Mouse (Mus musculus): ENCODE data around the gene Ccdc13. TPM values are rescaled to one million over a fixed set of nuclear protein-coding genes. Genes with fewer than 3 reads are reported as not detected.

Gene Ccdc13
- polyA plus RNA-seq, 1 experiment from 2014 or later = 3.6 TPM

DNA sequence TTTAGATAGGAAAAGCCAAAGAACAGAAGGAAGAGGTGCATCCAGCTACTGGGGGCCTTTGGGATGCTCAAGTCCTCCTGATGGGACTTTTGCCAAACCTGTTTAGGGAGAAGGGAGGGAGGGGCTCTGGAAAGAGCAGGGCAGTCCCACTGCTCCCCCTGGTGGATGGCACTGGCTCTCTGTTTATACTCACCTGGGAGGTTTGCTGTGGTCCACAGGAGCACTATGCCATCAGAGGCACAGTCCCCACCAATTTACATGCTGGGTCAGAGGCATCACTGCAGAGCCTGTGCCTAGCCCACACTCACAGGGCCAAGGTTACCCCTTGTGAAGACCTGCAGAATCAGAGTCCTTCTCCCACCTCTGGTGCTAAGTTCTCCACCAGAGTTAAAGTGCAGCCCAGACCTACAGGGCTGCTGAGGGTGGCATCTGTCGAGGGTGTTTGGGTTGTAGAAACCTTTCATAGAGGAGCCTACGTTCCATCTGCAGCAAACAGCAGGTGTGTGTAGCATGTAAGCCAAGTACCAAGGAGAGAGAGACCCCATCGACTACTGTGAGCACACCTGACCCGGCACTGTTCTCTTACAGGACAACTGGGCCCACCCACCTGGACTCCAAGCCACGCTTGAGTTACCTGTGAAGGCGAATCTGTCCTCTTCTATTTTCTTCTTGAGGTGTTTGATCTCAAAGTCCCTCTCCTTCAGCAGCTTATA lies 8.9 kb downstream of the Ccdc13 start:
- no peak overlapping the region for H3K4me2 ChIP-seq (ENCODE audit: low read length)
- H3K27ac ChIP-seq (ENCODE audit: low read depth, low read length) = no peak overlapping the region
- 87% methylated on average over 6 of the region's 6 CpGs for WGBS
- H3K36me3 ChIP-seq (ENCODE audit: control insufficient read depth, insufficient read depth, low read length) = no peaks in the 10 kb centered on the region
- no peak overlapping the region for H3K9ac ChIP-seq (ENCODE audit: low read depth, low read length)
- no peaks in the 10 kb centered on the region for H3K4me1 ChIP-seq (ENCODE audit: control insufficient read depth, insufficient read depth, low read depth, low read length)
- peak; percentile 34; the same call in 1 of the 2 replicates for ATAC-seq
- H3K27me3 ChIP-seq (replicated peaks; ENCODE audit: control insufficient read depth, insufficient read depth, low read length) = no peaks in the 10 kb centered on the region
- no peaks in the 10 kb centered on the region for H3K9me3 ChIP-seq (ENCODE audit: control insufficient read depth, low read length)
- H3K4me3 ChIP-seq (ENCODE audit: low read length) = no peak overlapping the region

DNA sequence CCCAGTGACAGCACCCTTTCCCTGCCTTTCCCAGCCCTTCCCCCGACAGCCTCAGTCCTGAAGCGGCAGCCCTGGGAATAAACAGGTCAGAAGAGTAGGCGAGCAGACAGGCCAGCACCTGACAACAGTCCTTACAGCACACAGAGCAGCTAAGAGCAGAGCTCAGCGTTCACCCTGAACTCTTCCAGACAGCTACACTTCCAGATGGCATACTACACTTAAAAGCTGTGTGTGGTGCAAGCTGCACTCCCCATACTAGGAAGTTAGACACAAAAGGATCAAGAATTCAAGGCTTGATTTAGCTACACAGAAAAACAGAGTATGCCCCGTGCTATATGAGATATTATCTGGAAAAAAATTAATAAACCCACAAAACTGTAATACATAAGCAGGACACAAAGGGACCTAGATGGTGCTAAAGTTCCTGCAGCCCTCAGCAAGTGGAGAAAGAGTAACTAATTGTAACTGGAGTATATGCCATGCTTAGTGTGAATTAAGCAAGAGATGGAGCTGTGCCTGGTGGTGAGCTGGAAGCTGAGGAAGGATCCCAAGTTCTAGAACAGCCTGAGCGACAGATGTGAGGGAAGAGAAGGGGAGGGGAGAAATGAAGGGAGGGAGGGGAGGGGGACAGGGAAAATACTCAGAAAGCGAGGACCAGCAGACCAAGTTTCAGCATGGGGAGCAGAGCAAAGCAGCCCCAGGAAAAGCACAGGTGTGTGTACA lies 9.8 kb downstream of the Ccdc13 start:
- ATAC-seq = no peak
- 72% methylated on average over 7 of the region's 7 CpGs for WGBS
- H3K9ac ChIP-seq (ENCODE audit: low read depth, low read length) = no peak overlapping the region
- no peak overlapping the region for H3K4me2 ChIP-seq (ENCODE audit: low read length)
- H3K4me1 ChIP-seq (ENCODE audit: control insufficient read depth, insufficient read depth, low read depth, low read length) = no peaks in the 10 kb centered on the region
- no peaks in the 10 kb centered on the region for H3K27me3 ChIP-seq (replicated peaks; ENCODE audit: control insufficient read depth, insufficient read depth, low read length)
- H3K36me3 ChIP-seq (ENCODE audit: control insufficient read depth, insufficient read depth, low read length) = no peaks in the 10 kb centered on the region
- H3K4me3 ChIP-seq (ENCODE audit: low read length) = no peak overlapping the region
- no peaks in the 10 kb centered on the region for H3K9me3 ChIP-seq (ENCODE audit: control insufficient read depth, low read length)
- H3K27ac ChIP-seq (ENCODE audit: low read depth, low read length) = no peak overlapping the region

DNA sequence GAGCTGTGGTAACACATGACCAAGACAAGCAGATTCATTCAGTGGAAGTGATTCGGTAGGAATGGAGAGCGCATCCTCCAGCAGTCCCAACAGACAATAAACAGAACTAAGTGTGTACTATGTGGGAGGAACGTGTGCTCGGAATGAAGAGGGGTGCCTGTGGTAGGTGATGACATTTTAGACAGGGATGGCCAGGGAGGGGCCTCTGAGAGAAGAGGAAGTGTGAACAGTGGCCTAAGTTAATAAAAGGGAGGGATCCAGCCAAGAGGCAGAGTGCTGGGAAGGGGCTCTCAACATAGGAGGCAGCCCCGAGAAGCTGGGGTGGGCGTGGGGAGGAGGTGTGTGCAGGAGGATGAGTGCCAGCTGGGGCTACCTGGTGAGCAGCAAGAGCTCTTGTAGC lies 10.9 kb downstream of the Ccdc13 start:
- H3K27ac ChIP-seq (ENCODE audit: low read depth, low read length) = no peak overlapping the region
- no peak for ATAC-seq
- H3K9me3 ChIP-seq (ENCODE audit: control insufficient read depth, low read length) = no peaks in the 10 kb centered on the region
- H3K27me3 ChIP-seq (replicated peaks; ENCODE audit: control insufficient read depth, insufficient read depth, low read length) = no peaks in the 10 kb centered on the region
- WGBS = 80% methylated on average over 6 of the region's 6 CpGs
- H3K4me3 ChIP-seq (ENCODE audit: low read length) = no peak overlapping the region
- H3K4me2 ChIP-seq (ENCODE audit: low read length) = no peak overlapping the region
- no peaks in the 10 kb centered on the region for H3K36me3 ChIP-seq (ENCODE audit: control insufficient read depth, insufficient read depth, low read length)
- no peak overlapping the region for H3K9ac ChIP-seq (ENCODE audit: low read depth, low read length)
- H3K4me1 ChIP-seq (ENCODE audit: control insufficient read depth, insufficient read depth, low read depth, low read length) = no peaks in the 10 kb centered on the region

DNA sequence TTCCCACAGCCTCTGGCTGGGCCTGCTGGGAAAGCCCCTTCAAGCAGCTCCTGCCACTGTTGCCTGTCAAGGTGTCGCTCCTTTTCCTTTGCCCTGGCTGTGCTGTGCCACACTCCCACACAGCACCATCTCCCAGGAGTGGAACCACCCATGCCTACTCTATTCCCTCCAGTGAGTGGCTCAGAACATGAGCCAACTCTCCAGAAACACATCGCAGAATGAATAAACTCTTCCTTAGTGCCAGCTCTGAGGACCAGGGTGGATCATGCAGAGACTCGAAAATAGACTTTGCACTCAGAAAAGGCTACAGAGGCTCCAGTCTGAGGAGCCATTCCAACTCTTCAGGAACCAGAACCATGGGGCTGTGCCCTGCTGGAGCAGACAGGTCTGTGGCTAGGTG lies 12.9 kb downstream of the Ccdc13 start:
- no peaks in the 10 kb centered on the region for H3K36me3 ChIP-seq (ENCODE audit: control insufficient read depth, insufficient read depth, low read length)
- H3K4me1 ChIP-seq (ENCODE audit: control insufficient read depth, insufficient read depth, low read depth, low read length) = peaks cover 11% of the 10 kb centered on the region
- H3K27ac ChIP-seq (ENCODE audit: low read depth, low read length) = no peak overlapping the region
- H3K9ac ChIP-seq (ENCODE audit: low read depth, low read length) = no peak overlapping the region
- WGBS = 88% methylated on average over 3 of the region's 3 CpGs
- H3K27me3 ChIP-seq (replicated peaks; ENCODE audit: control insufficient read depth, insufficient read depth, low read length) = no peaks in the 10 kb centered on the region
- H3K9me3 ChIP-seq (ENCODE audit: control insufficient read depth, low read length) = no peaks in the 10 kb centered on the region
- ATAC-seq = no peak
- no peak overlapping the region for H3K4me2 ChIP-seq (ENCODE audit: low read length)
- H3K4me3 ChIP-seq (ENCODE audit: low read length) = no peak overlapping the region

DNA sequence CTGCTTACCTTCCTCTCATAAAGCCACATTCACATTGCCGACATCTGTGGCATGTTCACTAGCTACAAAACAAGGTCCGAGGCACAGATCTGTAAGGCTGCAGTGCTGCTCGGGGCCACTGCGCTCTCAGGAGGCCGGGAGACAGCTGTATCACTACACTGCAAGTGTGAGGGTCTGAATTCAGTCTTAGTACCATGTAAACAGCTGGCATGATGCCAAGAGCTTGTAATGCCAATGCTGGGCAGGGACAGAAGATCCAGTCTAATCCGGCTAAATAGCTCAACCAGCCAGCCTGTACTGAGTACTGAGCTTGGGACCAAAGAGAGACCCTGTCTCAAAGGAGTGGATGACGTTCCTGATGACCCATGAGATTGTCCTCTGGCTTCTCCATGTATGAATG lies 15.3 kb downstream of the Ccdc13 start:
- Histone ChIP-seq H3K36me3 (ENCODE audit: control insufficient read depth, insufficient read depth, low read length) (no peaks in the 10 kb centered on the region), H3K27me3 (replicated peaks; ENCODE audit: control insufficient read depth, insufficient read depth, low read length) (no peaks in the 10 kb centered on the region), H3K27ac (ENCODE audit: low read depth, low read length) (no peak overlapping the region), H3K4me3 (ENCODE audit: low read length) (no peak overlapping the region), H3K9me3 (ENCODE audit: control insufficient read depth, low read length) (no peaks in the 10 kb centered on the region), H3K9ac (ENCODE audit: low read depth, low read length) (no peak overlapping the region), H3K4me2 (ENCODE audit: low read length) (no peak overlapping the region), H3K4me1 (ENCODE audit: control insufficient read depth, insufficient read depth, low read depth, low read length) (peaks cover 11% of the 10 kb centered on the region)
- peak; percentile 48 for ATAC-seq
- WGBS = 60% methylated on average over 7 of the region's 7 CpGs

DNA sequence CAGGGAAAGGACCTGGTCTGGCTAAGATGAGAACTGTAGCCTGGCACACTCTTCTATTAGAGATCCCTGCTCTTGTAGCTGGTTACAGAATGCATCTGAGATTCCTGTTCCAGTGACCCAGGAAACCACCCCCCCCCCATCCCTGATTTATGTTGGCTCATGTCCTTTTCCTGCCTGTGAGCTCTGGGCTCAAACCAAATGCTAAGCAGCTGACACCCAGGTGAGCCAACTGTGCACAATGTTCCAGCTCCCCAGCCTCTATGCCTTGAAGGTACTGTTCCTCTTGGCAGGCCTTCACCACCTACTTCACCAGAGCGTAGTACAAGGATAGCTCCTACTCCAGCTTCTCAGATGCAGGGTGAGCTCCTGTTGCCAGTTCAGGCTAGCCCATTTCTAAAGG lies 16.2 kb downstream of the Ccdc13 start:
- no peak overlapping the region for H3K4me2 ChIP-seq (ENCODE audit: low read length)
- ATAC-seq = peak; percentile 10; the same call in 1 of the 2 replicates
- 69% methylated on average over 1 of the region's 1 CpGs for WGBS
- peak overlapping the region; percentile 73 for H3K27ac ChIP-seq (ENCODE audit: low read depth, low read length)
- 0 out of 2 replicates have a peak overlapping the region, but pooled peaks have one; percentile 4 for H3K9ac ChIP-seq (ENCODE audit: low read depth, low read length)
- H3K27me3 ChIP-seq (replicated peaks; ENCODE audit: control insufficient read depth, insufficient read depth, low read length) = no peaks in the 10 kb centered on the region
- peaks cover 11% of the 10 kb centered on the region for H3K4me1 ChIP-seq (ENCODE audit: control insufficient read depth, insufficient read depth, low read depth, low read length)
- no peak overlapping the region for H3K4me3 ChIP-seq (ENCODE audit: low read length)
- no peaks in the 10 kb centered on the region for H3K9me3 ChIP-seq (ENCODE audit: control insufficient read depth, low read length)
- H3K36me3 ChIP-seq (ENCODE audit: control insufficient read depth, insufficient read depth, low read length) = no peaks in the 10 kb centered on the region

DNA sequence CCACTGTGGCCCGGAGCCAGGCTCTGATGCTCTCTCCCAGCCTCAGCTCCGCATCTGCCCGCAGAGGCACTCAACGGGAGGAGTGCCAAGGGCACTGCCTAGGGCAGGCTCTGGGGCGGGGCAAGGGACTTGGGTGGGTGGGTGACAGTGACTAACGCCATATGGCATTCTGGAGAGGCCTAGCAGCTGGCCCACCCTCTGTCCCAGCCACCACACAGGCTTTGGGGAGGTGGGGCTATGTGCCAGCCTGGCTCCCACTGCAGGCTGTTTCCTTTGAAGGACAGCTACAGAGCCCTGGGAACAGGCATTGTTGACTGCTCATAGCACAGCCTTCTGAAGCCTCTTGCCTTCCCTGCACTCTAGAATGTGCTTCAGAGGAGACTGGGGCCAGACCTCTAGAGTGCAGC lies 16.7 kb downstream of the Ccdc13 start:
- no peaks in the 10 kb centered on the region for H3K36me3 ChIP-seq (ENCODE audit: control insufficient read depth, insufficient read depth, low read length)
- peaks cover 11% of the 10 kb centered on the region for H3K4me1 ChIP-seq (ENCODE audit: control insufficient read depth, insufficient read depth, low read depth, low read length)
- H3K27me3 ChIP-seq (replicated peaks; ENCODE audit: control insufficient read depth, insufficient read depth, low read length) = no peaks in the 10 kb centered on the region
- H3K4me2 ChIP-seq (ENCODE audit: low read length) = no peak overlapping the region
- 18% methylated on average over 5 of the region's 6 CpGs for WGBS
- peak; percentile 84 for ATAC-seq
- no peak overlapping the region for H3K4me3 ChIP-seq (ENCODE audit: low read length)
- H3K9ac ChIP-seq (ENCODE audit: low read depth, low read length) = 0 out of 2 replicates have a peak overlapping the region, but pooled peaks have one; percentile 4
- peak overlapping the region; percentile 73 for H3K27ac ChIP-seq (ENCODE audit: low read depth, low read length)
- H3K9me3 ChIP-seq (ENCODE audit: control insufficient read depth, low read length) = no peaks in the 10 kb centered on the region

DNA sequence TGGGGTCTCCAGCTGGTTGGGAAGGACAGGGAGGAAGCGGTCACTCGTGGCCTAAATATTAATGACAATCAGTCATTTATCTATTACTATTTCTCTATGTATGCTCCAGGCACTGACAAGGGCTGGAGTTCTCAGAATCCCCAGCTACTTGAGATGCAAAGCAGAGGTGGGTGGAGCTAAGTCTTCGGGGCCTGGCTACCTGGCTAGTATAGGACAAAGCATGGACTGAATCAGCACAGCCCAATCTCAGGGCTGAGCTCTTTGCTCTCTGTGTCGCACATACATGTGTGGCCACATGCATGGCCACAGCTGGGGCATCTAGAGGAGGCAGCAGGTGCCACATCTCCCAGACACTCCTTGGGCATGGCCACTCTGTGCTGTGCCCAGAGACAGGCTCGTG lies 18.5 kb downstream of the Ccdc13 start:
- Histone ChIP-seq H3K27me3 (replicated peaks; ENCODE audit: control insufficient read depth, insufficient read depth, low read length) (no peaks in the 10 kb centered on the region), H3K4me2 (ENCODE audit: low read length) (no peak overlapping the region), H3K9ac (ENCODE audit: low read depth, low read length) (no peak overlapping the region), H3K9me3 (ENCODE audit: control insufficient read depth, low read length) (no peaks in the 10 kb centered on the region), H3K4me1 (ENCODE audit: control insufficient read depth, insufficient read depth, low read depth, low read length) (peaks cover 11% of the 10 kb centered on the region), H3K27ac (ENCODE audit: low read depth, low read length) (no peak overlapping the region), H3K4me3 (ENCODE audit: low read length) (no peak overlapping the region), H3K36me3 (ENCODE audit: control insufficient read depth, insufficient read depth, low read length) (no peaks in the 10 kb centered on the region)
- ATAC-seq = no peak
- whole genome bisulfite sequencing = 66% methylated on average over 5 of the region's 5 CpGs

DNA sequence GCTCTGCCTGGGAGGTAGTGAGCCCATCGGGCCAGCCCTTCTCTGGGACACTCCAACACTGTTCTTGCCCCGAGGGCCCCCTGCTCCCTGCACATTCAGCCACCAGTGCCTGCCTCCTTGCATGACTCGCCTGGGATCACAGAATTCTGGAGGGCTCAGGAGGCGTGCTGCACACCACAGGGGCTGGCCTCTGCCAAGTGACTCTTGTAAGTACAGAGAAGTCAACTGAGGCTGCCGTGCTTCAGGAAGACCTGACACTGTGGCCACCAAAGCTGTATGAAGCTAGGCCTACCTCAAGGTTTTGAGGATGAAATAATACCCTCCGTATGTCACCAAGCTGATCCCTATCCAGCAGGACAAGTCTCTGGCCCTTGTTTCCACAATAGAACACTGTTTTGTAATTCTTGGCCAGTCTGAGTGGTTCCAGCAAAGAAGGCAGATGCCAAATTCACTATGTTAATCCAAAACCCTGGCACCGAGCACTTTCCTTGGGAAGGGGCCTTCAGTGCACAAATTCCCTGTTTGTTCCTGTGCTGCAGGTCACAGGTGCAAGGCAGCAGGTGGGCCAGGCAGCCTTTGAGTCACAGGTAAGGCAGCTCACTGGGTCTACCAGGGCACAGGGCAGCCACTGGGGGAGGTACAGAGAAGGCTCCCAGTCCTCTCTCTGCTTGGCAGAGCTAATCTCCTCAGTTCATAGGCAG lies 19.3 kb downstream of the Ccdc13 start:
- Histone ChIP-seq H3K4me3 (ENCODE audit: low read length) (no peak overlapping the region), H3K27ac (ENCODE audit: low read depth, low read length) (peak overlapping the region; percentile 57; the same call in 1 of the 2 replicates), H3K27me3 (replicated peaks; ENCODE audit: control insufficient read depth, insufficient read depth, low read length) (no peaks in the 10 kb centered on the region), H3K9ac (ENCODE audit: low read depth, low read length) (no peak overlapping the region), H3K4me1 (ENCODE audit: control insufficient read depth, insufficient read depth, low read depth, low read length) (peaks cover 11% of the 10 kb centered on the region), H3K4me2 (ENCODE audit: low read length) (no peak overlapping the region), H3K36me3 (ENCODE audit: control insufficient read depth, insufficient read depth, low read length) (no peaks in the 10 kb centered on the region), H3K9me3 (ENCODE audit: control insufficient read depth, low read length) (no peaks in the 10 kb centered on the region)
- WGBS = 44% methylated on average over 7 of the region's 7 CpGs
- ATAC-seq = peak; percentile 25

Data from hindbrain, embryonic 16.5 days (tissue).